Mouse (Mus musculus) stomach, postnatal 0 days (tissue): ENCODE results near the gene Sdk2. TPM values are rescaled to one million over a fixed set of nuclear protein-coding genes. Genes with fewer than 3 reads are reported as not detected.

Experiments used
- ATAC-seq: fragments of 200-750 bp; cut with Nextera tagmentation; 2 replicates; pipeline ENCODE4 v1.8.0; 2017; ENCODE audit not compliant: low FRiP score, low TSS enrichment
- DNase-seq: peaks from one replicate; pipeline ENCODE4 v3.0.0-alpha.2; 2016; ENCODE audit warnings: low spot score
- H3K27ac ChIP-seq: fragments of 300-500 bp; sonication (generic); replicated peaks from 2 replicates; pipeline ENCODE4 v1.5.1; 2014; ENCODE audit warnings: mild to moderate bottlenecking, control low read depth
- H3K27me3 ChIP-seq: fragments of 300-500 bp; sonication (generic); 2 replicates; pipeline ENCODE4 v1.6.1; 2014; ENCODE audit warnings: low read length; ENCODE audit not compliant: control insufficient read depth, insufficient read depth
- H3K36me3 ChIP-seq: fragments of 300-500 bp; sonication (generic); 2 replicates; pipeline ENCODE4 v1.6.1; 2014; ENCODE audit warnings: low read length, mixed read lengths; ENCODE audit not compliant: control insufficient read depth, insufficient read depth
- H3K4me1 ChIP-seq: fragments of 300-500 bp; sonication (generic); replicated peaks from 2 replicates; pipeline ENCODE4 v1.6.1; 2014; ENCODE audit warnings: antibody characterized with exemption; ENCODE audit not compliant: control insufficient read depth, insufficient read depth
- H3K4me2 ChIP-seq: fragments of 300-500 bp; sonication (generic); replicated peaks from 2 replicates; pipeline ENCODE4 v1.6.1; 2014; ENCODE audit warnings: low read depth, mild to moderate bottlenecking, control low read depth, moderate library complexity
- H3K4me3 ChIP-seq: fragments of 300-500 bp; sonication (generic); 2 replicates; pipeline ENCODE4 v1.5.1; 2014; ENCODE audit warnings: low read depth, low read length, control low read depth
- H3K9ac ChIP-seq: fragments of 300-500 bp; sonication (generic); 2 replicates; pipeline ENCODE4 v1.6.1; 2014; ENCODE audit warnings: mild to moderate bottlenecking, low read length, control low read depth, mixed read lengths
- H3K9me3 ChIP-seq: fragments of 300-500 bp; sonication (generic); 2 replicates; pipeline ENCODE4 v1.6.1; 2016; ENCODE audit warnings: low read length; ENCODE audit not compliant: control insufficient read depth
- CTCF ChIP-seq: IDR thresholded peaks from 2 replicates; pipeline ENCODE4 v1.5.1; 2016; ENCODE audit warnings: antibody characterized with exemption, low read depth, mild to moderate bottlenecking, moderate library complexity
- EP300 ChIP-seq: optimal IDR thresholded peaks from 2 replicates; pipeline ENCODE3; 2016; ENCODE audit warnings: antibody characterized with exemption
- WGBS: fragments of 180-500 bp; shearing (Covaris S2); extraction: QIAGEN DNeasy Blood & Tissue Kit; methylation state at CpG from one replicate; pipeline ENCODE4 v1.1.7; 2014; 5-methylcytosine and 5-hydroxymethylcytosine counted together
- polyA plus RNA-seq: library from polyadenylated mRNA; unstranded; fragments of >200 nt; fragmentation: Nextera tagmentation; extraction: Ambion mirVana; gene quantifications from 2 replicates; pipeline ENCODE4 v1.2.1, GENCODE M21; 2015

Gene Sdk2
- polyA plus RNA-seq, 1 experiment from 2014 or later = 0.45 TPM

GRCm38 (mm10) chr11:114066098-114066950 is 522 bp downstream of the Sdk2 start:
- under 1% methylated on average over 90 of the region's 90 CpGs for WGBS
- H3K27me3 ChIP-seq = no peaks in the 10 kb centered on the region
- H3K27ac ChIP-seq = peak overlapping the region; percentile 69
- H3K4me1 ChIP-seq = peaks cover 3% of the 10 kb centered on the region; the same call in 1 of the 2 replicates
- H3K9me3 ChIP-seq = no peaks in the 10 kb centered on the region
- DNase-seq (peak; percentile 47), ATAC-seq (peak; percentile 19)
- H3K4me2 ChIP-seq = peak overlapping the region; percentile 95
- peak overlapping the region; percentile 65 for H3K9ac ChIP-seq
- H3K36me3 ChIP-seq = no peaks in the 10 kb centered on the region
- no peak; the same call in 1 of the 2 replicates for TF ChIP-seq CTCF
- no peak for TF ChIP-seq EP300
- peak overlapping the region; percentile 58 for H3K4me3 ChIP-seq

- DNase-seq = no peak
- TF ChIP-seq EP300 (no peak), CTCF (no peak)
- H3K27me3 ChIP-seq = no peaks in the 10 kb centered on the region
- no peaks in the 10 kb centered on the region for H3K36me3 ChIP-seq
- peaks cover 3% of the 10 kb centered on the region; the same call in 1 of the 2 replicates for H3K4me1 ChIP-seq
- no peaks in the 10 kb centered on the region for H3K9me3 ChIP-seq
- WGBS = 4% methylated on average over 19 of the region's 19 CpGs
- H3K27ac ChIP-seq = no peak overlapping the region
- no peak for ATAC-seq
- peak overlapping the region; percentile 95 for H3K4me2 ChIP-seq
- peak overlapping the region; percentile 58 for H3K4me3 ChIP-seq
- H3K9ac ChIP-seq = peak overlapping the region; percentile 65
These were observed 1.2 kb downstream of the Sdk2 start for GRCm38 (mm10) chr11:114065596-114065995.

- Histone ChIP-seq H3K27me3 (no peaks in the 10 kb centered on the region), H3K9me3 (no peaks in the 10 kb centered on the region), H3K27ac (no peak overlapping the region), H3K4me1 (peaks cover 3% of the 10 kb centered on the region; the same call in 1 of the 2 replicates), H3K4me3 (peak overlapping the region; percentile 58), H3K36me3 (no peaks in the 10 kb centered on the region), H3K4me2 (peak overlapping the region; percentile 95), H3K9ac (peak overlapping the region; percentile 65)
- DNase-seq (peak; percentile 44), ATAC-seq (no peak)
- TF ChIP-seq EP300 (no peak), CTCF (peak; percentile 46)
- 1% methylated on average over 25 of the region's 32 CpGs for WGBS
These were observed 1.9 kb downstream of the Sdk2 start for GRCm38 (mm10) chr11:114064871-114065388.

- ATAC-seq (peak; percentile 30; the same call in 1 of the 2 replicates), DNase-seq (peak; percentile 66)
- Histone ChIP-seq H3K4me1 (peaks cover 3% of the 10 kb centered on the region; the same call in 1 of the 2 replicates), H3K4me2 (no peak overlapping the region), H3K27me3 (no peaks in the 10 kb centered on the region), H3K36me3 (no peaks in the 10 kb centered on the region), H3K27ac (no peak overlapping the region), H3K9me3 (no peaks in the 10 kb centered on the region), H3K4me3 (no peak overlapping the region), H3K9ac (no peak overlapping the region)
- WGBS = 27% methylated on average over 7 of the region's 7 CpGs
- TF ChIP-seq CTCF = peak; percentile 42
- TF ChIP-seq EP300 = no peak
These were observed 4.9 kb downstream of the Sdk2 start for GRCm38 (mm10) chr11:114061946-114062345.

GRCm38 (mm10) chr11:114061265-114061664 is 5.6 kb downstream of the Sdk2 start:
- ATAC-seq = no peak

More at GRCm38 (mm10) chr11:114061265-114061664, 5.6 kb downstream of the Sdk2 start:
- WGBS = 63% methylated on average over 2 of the region's 2 CpGs
- TF ChIP-seq EP300 = no peak
- TF ChIP-seq CTCF = no peak
- peaks cover 3% of the 10 kb centered on the region; the same call in 1 of the 2 replicates for H3K4me1 ChIP-seq
- DNase-seq = no peak
- H3K4me3 ChIP-seq = no peak overlapping the region
- H3K9ac ChIP-seq = no peak overlapping the region
- no peak overlapping the region for H3K27ac ChIP-seq
- no peaks in the 10 kb centered on the region for H3K36me3 ChIP-seq
- H3K9me3 ChIP-seq = no peaks in the 10 kb centered on the region
- no peak overlapping the region for H3K4me2 ChIP-seq
- no peaks in the 10 kb centered on the region for H3K27me3 ChIP-seq
